Mouse (Mus musculus) embryonic facial prominence, embryonic 12.5 days (tissue): ENCODE data around the gene Gzmm. TPM values are rescaled to one million over a fixed set of nuclear protein-coding genes. Genes with fewer than 3 reads are reported as not detected.
"Not testable (repeated sequence)": the region's sequence is repeated elsewhere in the genome, so short reads cannot be mapped to it uniquely, and the experiment has no call there.

Source experiments
- ATAC-seq: fragments of 200-750 bp; cut with Nextera tagmentation; 2 replicates; pipeline ENCODE4 v1.8.0; 2017; ENCODE audit not compliant: insufficient number of reproducible peaks, insufficient read depth, low FRiP score, low TSS enrichment
- H3K27ac ChIP-seq: fragments of 300-500 bp; sonication (generic); 2 replicates; pipeline ENCODE4 v1.5.1; 2016; ENCODE audit warnings: mild to moderate bottlenecking
- H3K27me3 ChIP-seq: fragments of 300-500 bp; sonication (generic); 2 replicates; pipeline ENCODE4 v1.6.1; 2016; ENCODE audit warnings: mild to moderate bottlenecking, moderate library complexity
- H3K36me3 ChIP-seq: fragments of 300-500 bp; sonication (generic); 2 replicates; pipeline ENCODE4 v1.6.1; 2016; ENCODE audit warnings: mild to moderate bottlenecking
- H3K4me1 ChIP-seq: fragments of 300-500 bp; sonication (generic); 2 replicates; pipeline ENCODE4 v1.6.1; 2016
- H3K4me2 ChIP-seq: fragments of 300-500 bp; sonication (generic); replicated peaks from 2 replicates; pipeline ENCODE4 v1.6.1; 2016; ENCODE audit warnings: mild to moderate bottlenecking, moderate library complexity
- H3K4me3 ChIP-seq: fragments of 300-500 bp; sonication (generic); 2 replicates; pipeline ENCODE4 v1.5.1; 2016; ENCODE audit warnings: mild to moderate bottlenecking
- H3K9ac ChIP-seq: fragments of 300-500 bp; sonication (generic); 2 replicates; pipeline ENCODE4 v1.6.1; 2016; ENCODE audit warnings: mild to moderate bottlenecking, moderate library complexity
- H3K9me3 ChIP-seq: fragments of 300-500 bp; sonication (generic); 2 replicates; pipeline ENCODE4 v1.6.1; 2016; ENCODE audit warnings: mild to moderate bottlenecking, moderate library complexity
- WGBS: fragments of 180-500 bp; shearing (Covaris S2); methylation state at CpG from one replicate; pipeline ENCODE4 v1.1.7; 2016; 5-methylcytosine and 5-hydroxymethylcytosine counted together
- polyA plus RNA-seq: library from polyadenylated mRNA; unstranded; fragments of >200 nt; fragmentation: Nextera tagmentation; extraction: Ambion mirVana; gene quantifications from 2 replicates; pipeline ENCODE4 v1.2.1, GENCODE M21; 2016

Gzmm gene
- polyA plus RNA-seq, 1 experiment from 2014 or later, result 0.55 TPM

GRCm38 (mm10) chr10:79695231-79696128 lies 6.7 kb downstream of the Gzmm start:
- WGBS, result 57% methylated on average over 13 of the region's 13 CpGs
- ATAC-seq, result no peak
- Histone ChIP-seq H3K4me1 (peaks cover 12% of the 10 kb centered on the region), H3K4me2 (no peak overlapping the region; the same call in 1 of the 2 replicates), H3K9ac (no peak overlapping the region), H3K27ac (peak overlapping the region; percentile 73), H3K4me3 (0 out of 2 replicates have a peak overlapping the region, but pooled peaks have one; percentile 2), H3K36me3 (no peaks in the 10 kb centered on the region), H3K9me3 (peaks cover 5% of the 10 kb centered on the region), H3K27me3 (no peaks in the 10 kb centered on the region)

- H3K4me1 ChIP-seq, result peaks cover 14% of the 10 kb centered on the region
- no peak overlapping the region for H3K9ac ChIP-seq
- no peak overlapping the region for H3K4me3 ChIP-seq
- peaks cover 5% of the 10 kb centered on the region for H3K9me3 ChIP-seq
- no peaks in the 10 kb centered on the region for H3K36me3 ChIP-seq
- H3K27me3 ChIP-seq, result no peaks in the 10 kb centered on the region
- peak overlapping the region; percentile 73 for H3K27ac ChIP-seq
- ATAC-seq, result no peak
- no peak overlapping the region; the same call in 1 of the 2 replicates for H3K4me2 ChIP-seq
- WGBS, result 23% methylated on average over 9 of the region's 9 CpGs
Measured at GRCm38 (mm10) chr10:79696129-79696651, 7.4 kb downstream of the Gzmm start.

DNA sequence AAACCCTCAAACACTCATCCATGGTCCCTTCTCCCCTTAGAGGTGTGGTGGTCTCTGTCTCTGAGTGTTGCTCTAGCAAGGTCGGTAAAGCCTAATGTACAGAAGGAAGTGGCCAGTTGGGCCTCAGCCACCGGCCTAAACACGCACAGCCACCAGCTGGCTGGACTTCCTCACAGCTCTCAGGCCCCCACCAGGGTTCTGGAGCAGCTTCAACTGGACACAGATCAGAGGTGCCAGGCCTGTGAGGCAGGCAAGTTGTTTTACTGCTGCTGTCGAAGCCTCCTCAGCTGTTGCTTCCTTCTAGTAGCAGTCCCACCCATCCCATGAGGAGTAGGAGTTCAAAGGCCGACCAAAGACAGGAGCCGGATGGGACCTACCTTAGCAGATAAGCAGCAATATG lies 9.1 kb downstream of the Gzmm start:
- Histone ChIP-seq H3K4me2 (no peak overlapping the region), H3K27me3 (no peaks in the 10 kb centered on the region), H3K4me1 (peaks cover 18% of the 10 kb centered on the region), H3K9ac (no peak overlapping the region; the same call in 1 of the 2 replicates), H3K4me3 (no peak overlapping the region), H3K36me3 (no peaks in the 10 kb centered on the region), H3K27ac (no peak overlapping the region), H3K9me3 (no peaks in the 10 kb centered on the region)
- ATAC-seq, result no peak
- 81% methylated on average over 6 of the region's 6 CpGs for WGBS

DNA sequence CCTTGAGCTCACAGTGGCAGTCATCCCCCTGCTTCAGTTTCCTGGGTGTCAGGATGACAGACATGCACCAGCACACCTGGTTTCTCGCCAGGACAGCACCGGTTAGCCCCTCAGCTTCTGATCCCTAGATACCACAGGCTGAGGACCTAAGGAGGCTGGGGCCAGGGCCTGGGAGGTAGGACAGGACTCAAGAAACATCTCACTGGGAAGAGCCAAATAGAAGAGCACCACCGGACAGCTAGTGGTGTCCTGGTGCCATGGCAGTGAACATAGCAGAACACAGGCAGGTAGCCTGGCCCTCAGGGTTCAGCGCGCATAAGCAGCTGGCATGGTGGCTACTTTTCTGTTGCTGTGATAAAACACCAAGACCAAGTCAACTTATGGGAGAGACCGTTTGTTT lies 9.6 kb downstream of the Gzmm start:
- no peak overlapping the region for H3K4me2 ChIP-seq
- peaks cover 18% of the 10 kb centered on the region for H3K4me1 ChIP-seq
- H3K27ac ChIP-seq, result no peak overlapping the region
- no peak overlapping the region; the same call in 1 of the 2 replicates for H3K9ac ChIP-seq
- no peak overlapping the region for H3K4me3 ChIP-seq
- WGBS, result 98% methylated on average over 6 of the region's 6 CpGs
- no peaks in the 10 kb centered on the region for H3K27me3 ChIP-seq
- no peaks in the 10 kb centered on the region for H3K36me3 ChIP-seq
- H3K9me3 ChIP-seq, result no peaks in the 10 kb centered on the region
- ATAC-seq, result no peak

- Histone ChIP-seq H3K27ac (no peak overlapping the region), H3K27me3 (no peaks in the 10 kb centered on the region), H3K9me3 (no peaks in the 10 kb centered on the region), H3K4me3 (no peak overlapping the region), H3K9ac (no peak overlapping the region), H3K36me3 (no peaks in the 10 kb centered on the region), H3K4me1 (peaks cover 21% of the 10 kb centered on the region), H3K4me2 (no peak overlapping the region)
- WGBS, result 43% methylated on average over 7 of the region's 7 CpGs
- no peak for ATAC-seq
Measured at GRCm38 (mm10) chr10:79700676-79701075, 11.9 kb downstream of the Gzmm start.

DNA sequence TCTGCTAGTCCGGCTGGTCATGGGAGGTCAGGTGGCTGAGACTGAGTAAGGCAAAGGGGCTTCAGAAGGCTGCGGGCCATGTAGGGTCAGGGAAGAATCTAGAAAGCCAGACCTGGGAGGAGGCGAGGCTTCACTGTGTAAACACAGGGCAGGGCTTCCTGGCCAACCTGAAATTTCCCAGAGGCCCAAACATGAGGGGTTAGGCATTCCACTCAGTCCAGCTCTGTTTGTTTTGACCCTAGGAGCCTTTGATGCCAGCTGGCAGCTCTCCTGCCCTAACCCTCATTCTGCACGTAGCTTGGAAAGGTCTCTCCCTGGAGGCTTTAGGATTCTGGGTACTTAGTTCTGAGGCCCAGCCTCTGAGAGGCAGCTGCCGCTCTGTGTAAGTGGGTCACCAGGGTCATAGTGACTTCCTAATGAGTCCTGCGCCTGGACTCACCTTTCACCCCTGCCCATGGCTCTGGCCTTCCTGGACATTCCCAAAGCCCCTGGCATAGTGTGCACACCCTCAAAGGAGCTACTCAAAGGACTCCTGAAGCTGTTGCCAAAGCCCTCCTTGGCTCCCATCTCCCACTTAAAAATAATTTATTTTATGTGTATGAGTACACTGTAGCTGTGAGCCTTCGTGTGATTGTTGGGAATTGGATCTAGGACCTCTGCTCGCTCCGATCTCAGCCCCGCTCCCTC lies 12.8 kb downstream of the Gzmm start:
- H3K9ac ChIP-seq, result no peak overlapping the region
- peaks cover 22% of the 10 kb centered on the region for H3K4me1 ChIP-seq
- H3K27ac ChIP-seq, result no peak overlapping the region
- no peak for ATAC-seq
- no peak overlapping the region for H3K4me3 ChIP-seq
- no peaks in the 10 kb centered on the region for H3K9me3 ChIP-seq
- WGBS, result 42% methylated on average over 10 of the region's 10 CpGs
- no peaks in the 10 kb centered on the region for H3K27me3 ChIP-seq
- no peak overlapping the region for H3K4me2 ChIP-seq
- no peaks in the 10 kb centered on the region for H3K36me3 ChIP-seq

GRCm38 (mm10) chr10:79702970-79703369 lies 14.2 kb downstream of the Gzmm start:
- not testable (repeated sequence) for H3K4me3 ChIP-seq, H3K27me3 ChIP-seq, H3K9ac ChIP-seq, ATAC-seq, H3K36me3 ChIP-seq, H3K9me3 ChIP-seq, H3K4me2 ChIP-seq, H3K27ac ChIP-seq
- 88% methylated on average over 4 of the region's 4 CpGs for WGBS
- H3K4me1 ChIP-seq, result peaks cover 29% of the 10 kb centered on the region

DNA sequence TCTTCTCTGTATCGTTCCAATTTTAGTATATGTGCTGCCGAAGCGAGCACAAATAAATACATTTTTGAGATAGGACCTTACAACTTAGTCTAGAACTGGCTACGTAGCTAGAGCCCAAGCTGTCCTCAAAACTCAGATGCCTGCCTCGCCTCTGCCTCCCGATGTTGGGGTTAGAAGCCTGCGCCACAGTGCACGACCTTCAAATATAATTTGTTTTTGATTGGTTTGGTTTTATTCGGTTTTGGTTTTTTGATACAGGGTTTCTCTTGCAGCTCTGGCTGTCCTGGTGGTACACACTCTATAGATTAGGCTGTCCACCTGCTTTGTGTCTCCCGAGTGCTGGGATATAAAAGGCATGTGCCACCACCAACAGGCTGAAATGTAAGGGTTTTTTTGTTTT lies 14.7 kb downstream of the Gzmm start:
- 78% methylated on average over 10 of the region's 10 CpGs for WGBS
- H3K4me2 ChIP-seq, result peak overlapping the region; percentile 87
- H3K27ac ChIP-seq, result peak overlapping the region; percentile 65; the same call in 1 of the 2 replicates
- 0 out of 2 replicates have a peak overlapping the region, but pooled peaks have one; percentile 38 for H3K9ac ChIP-seq
- ATAC-seq, result no peak
- H3K27me3 ChIP-seq, result no peaks in the 10 kb centered on the region
- peaks cover 29% of the 10 kb centered on the region for H3K4me1 ChIP-seq
- no peaks in the 10 kb centered on the region for H3K9me3 ChIP-seq
- H3K36me3 ChIP-seq, result peaks cover 14% of the 10 kb centered on the region
- peak overlapping the region; percentile 81 for H3K4me3 ChIP-seq

GRCm38 (mm10) chr10:79704065-79704969 lies 15.5 kb downstream of the Gzmm start, which contains the start of gene Bsg:
Gene Bsg, plus strand, starts transcription at chr10:79704491.
- no peaks in the 10 kb centered on the region for H3K27me3 ChIP-seq
- no peaks in the 10 kb centered on the region for H3K9me3 ChIP-seq
- peak within 1 kb of the TSS; percentile 81 for H3K4me3 ChIP-seq
- peak within 1 kb of the TSS; percentile 80 for H3K27ac ChIP-seq
- H3K4me1 ChIP-seq, result peaks cover 32% of the 10 kb centered on the region
- peak within 1 kb of the TSS; percentile 87 for H3K4me2 ChIP-seq
- under 1% methylated on average over 58 of the region's 65 CpGs for WGBS
- peak; percentile 91 for ATAC-seq
- peaks cover 22% of the 10 kb centered on the region for H3K36me3 ChIP-seq
- peak within 1 kb of the TSS; percentile 93 for H3K9ac ChIP-seq

GRCm38 (mm10) chr10:79704970-79705360 lies 16.1 kb downstream of the Gzmm start:
- no peaks in the 10 kb centered on the region for H3K27me3 ChIP-seq
- peak overlapping the region; percentile 93 for H3K9ac ChIP-seq
- peaks cover 32% of the 10 kb centered on the region for H3K4me1 ChIP-seq
- H3K36me3 ChIP-seq, result peaks cover 28% of the 10 kb centered on the region
- no peak for ATAC-seq
- H3K9me3 ChIP-seq, result no peaks in the 10 kb centered on the region
- WGBS, result 6% methylated on average over 10 of the region's 10 CpGs
- peak overlapping the region; percentile 81 for H3K4me3 ChIP-seq
- peak overlapping the region; percentile 87 for H3K4me2 ChIP-seq
- no peak overlapping the region for H3K27ac ChIP-seq

DNA sequence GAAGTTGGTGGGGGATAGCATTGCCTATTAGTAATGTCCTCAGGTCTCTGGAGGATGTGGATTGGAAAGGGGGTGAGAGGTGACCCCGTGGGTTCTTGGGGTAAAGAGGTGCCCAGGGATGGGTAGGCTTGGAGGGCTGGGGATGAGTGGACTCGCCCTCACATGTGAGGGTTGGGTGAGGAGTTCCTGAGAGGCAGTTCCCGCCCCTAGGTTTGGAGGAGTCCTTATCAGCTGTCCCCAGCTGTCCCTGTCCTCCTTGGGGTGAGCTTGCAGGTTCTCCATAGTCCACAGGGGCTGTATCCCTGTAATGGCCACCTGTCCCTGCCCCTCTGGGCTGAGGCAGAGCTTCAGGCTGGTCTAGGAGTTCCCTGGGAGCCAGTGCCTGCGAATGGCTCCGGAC lies 17.1 kb downstream of the Gzmm start:
- H3K27me3 ChIP-seq, result no peaks in the 10 kb centered on the region
- no peaks in the 10 kb centered on the region for H3K9me3 ChIP-seq
- H3K36me3 ChIP-seq, result peaks cover 38% of the 10 kb centered on the region
- H3K4me2 ChIP-seq, result peak overlapping the region; percentile 87
- H3K9ac ChIP-seq, result peak overlapping the region; percentile 93
- H3K4me3 ChIP-seq, result peak overlapping the region; percentile 81
- H3K27ac ChIP-seq, result no peak overlapping the region
- ATAC-seq, result no peak
- WGBS, result 87% methylated on average over 5 of the region's 5 CpGs
- H3K4me1 ChIP-seq, result peaks cover 32% of the 10 kb centered on the region
